Mouse (Mus musculus) adrenal gland, postnatal 10 days (tissue): ENCODE results near the gene Pinlyp. TPM values are rescaled to one million over a fixed set of nuclear protein-coding genes. Genes with fewer than 3 reads are reported as not detected.
"Not testable (repeated sequence)": the region's sequence is repeated elsewhere in the genome, so short reads cannot be mapped to it uniquely, and the experiment has no call there.

Source experiments
- DNase-seq: peaks from one replicate; pipeline ENCODE4 v3.0.0; 2021; ENCODE audit warnings: mixed read lengths
- total RNA-seq, 2 experiments: library from RNA; stranded (reverse); gene quantifications; 2 replicates each; pipeline ENCODE4 v1.2.3; 2021

Pinlyp gene
- total RNA-seq, 2 experiments from 2014 or later: not detected

DNA sequence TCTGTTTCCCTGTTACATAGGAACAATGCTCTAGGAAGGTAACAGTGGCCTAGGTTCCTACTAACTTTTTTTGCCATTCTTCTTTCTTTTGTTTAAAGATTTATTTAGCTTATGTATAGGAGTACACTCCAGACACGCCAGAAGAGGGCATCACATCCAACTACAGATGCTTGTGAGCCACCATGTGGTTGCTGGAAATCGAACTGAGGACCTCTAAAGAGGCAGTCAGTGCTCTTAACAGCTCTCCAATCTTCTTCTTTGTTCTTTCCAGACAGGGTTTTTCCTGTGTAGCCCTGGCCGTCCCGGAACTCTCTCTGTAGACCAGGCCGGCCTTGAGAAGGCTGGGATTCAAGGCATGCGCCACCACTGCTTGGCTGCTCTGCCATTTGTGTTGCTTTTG is 20.9 kb downstream of the Pinlyp start:
- no peak for DNase-seq

DNA sequence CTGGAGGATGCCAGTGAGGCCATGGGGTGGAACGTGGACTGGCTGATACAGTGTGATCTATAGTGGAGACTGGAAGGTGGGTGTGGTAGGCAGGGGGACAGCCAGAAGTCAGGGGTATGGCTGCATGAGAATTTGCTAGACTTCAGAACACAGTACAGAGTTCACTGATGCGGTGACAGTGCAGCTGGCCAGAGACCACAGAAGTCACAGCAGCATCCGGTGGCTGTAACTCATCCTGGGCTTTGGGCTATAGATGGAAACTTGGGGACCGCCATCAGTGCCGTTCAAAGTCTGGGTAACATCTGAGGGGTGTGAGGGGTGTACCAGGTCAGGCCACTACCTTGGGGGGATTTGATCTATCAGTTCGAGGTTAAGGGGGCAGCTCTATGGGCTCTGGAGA is 22.2 kb downstream of the Pinlyp start:
- no peak for DNase-seq

DNA sequence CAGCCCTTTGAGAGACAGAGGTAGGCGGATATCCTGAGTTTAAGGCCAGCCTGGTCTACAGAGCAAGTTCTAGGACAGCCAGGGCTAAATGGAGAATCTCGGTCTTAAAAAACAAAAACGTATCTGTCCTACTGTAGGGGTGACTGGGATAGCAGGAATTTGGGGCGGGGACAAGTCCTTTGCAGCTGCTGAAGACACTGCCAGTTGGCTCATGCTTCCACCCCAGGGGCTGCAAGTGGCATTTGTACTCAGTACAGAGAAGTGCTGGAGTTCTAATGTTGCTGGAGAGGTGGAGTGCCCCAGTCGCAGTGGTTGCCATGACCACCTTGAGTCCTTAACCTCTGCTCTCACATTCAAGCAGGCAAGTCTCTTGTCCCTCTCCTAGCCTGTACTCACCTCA is 23.1 kb downstream of the Pinlyp start:
- no peak for DNase-seq

DNA sequence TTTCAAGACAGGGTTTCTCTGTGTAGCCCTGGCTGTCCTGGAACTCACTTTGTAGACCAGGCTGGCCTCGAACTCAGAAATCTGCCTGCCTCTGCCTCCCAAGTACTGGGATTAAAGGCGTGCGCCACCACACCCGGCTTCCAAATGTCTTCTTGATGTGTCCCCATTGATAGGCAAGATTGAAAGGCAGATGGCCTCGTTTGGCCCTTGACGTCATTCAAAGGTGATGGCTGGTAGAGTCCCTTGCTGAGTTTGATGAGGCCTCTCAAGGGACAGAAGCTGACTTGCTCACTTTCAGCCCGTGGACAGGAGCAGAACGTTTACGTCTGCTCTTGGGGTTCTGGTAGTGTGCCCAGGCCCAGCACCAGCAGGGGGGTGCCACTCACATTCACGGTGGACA is 25.9 kb downstream of the Pinlyp start:
- DNase-seq: not testable (repeated sequence)

DNA sequence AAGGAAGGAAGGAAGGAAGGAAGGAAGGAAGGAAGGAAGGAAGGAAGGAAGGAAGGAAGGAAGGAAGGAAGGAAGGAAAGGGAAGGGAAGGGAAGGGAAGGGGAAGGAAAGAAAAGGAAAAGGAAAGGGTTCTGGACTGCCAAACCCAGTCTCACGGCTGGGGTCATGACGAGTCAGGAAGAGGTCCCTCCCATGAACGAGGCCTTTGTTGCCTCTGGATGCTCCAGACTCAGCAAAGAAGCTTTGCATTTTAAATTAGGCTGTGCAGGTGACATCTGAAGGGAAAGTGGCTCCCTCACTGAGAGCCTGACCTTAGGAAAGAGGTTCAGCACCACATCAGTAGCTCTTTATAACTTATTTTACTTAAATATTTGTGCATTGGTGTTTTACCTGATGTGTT is 26.8 kb downstream of the Pinlyp start:
- no peak for DNase-seq

DNA sequence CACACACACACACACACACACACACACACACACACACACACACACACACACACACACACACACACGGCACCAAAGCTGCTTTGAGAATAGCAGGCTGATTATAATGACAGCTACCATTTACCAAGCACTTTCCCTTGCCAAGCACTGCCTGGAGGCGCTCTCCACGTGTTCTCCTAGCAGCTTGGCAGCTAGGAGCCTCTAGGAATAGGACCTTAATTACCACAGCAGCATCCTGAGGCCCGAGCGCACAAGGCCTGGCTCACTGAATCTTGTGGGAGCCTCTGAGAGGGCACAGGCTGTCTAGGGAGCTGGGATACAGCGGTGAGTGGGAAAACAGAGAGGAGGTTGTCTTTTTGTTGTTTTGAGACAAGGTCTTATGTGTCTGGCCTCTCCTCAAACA is 28.3 kb downstream of the Pinlyp start:
- DNase-seq: no peak

DNA sequence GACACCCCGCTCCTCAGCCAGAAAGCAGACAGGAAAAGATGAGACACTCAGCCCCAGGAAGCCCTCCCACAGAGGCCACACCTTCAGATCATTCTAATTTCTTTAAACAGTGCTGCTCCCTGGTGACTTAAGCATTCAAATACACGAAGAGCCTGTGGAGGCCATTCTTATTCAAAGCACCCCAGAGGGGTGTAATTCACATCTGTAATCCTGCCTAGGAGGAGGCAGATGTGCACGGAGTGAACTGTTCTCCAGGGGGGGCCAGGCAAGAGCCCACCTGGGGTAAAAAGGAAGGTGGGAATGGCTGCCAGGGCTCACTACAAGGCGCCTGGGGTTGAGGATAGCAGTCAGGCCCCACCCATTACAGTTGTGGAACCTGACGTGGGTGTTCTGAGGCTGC is 28.8 kb downstream of the Pinlyp start:
- DNase-seq: no peak

DNA sequence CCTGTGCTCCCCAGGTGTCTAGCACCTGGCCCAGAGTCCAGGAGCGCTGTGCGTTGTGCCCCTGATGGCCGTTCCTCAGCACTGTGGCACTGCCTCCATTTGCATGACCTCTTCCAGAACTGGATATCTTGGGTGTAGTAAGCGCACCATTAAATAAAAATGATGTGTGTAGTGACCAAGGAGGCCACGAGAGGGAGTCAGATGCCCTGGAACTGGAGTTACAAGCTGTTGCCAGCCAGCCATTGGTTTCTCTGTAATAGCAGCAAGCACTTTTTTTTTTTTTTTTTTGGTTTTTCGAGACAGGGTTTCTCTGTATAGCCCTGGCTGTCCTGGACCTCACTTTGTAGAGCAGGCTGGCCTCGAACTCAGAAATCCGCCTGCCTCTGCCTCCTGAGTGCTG is 29.6 kb downstream of the Pinlyp start:
- not testable (repeated sequence) for DNase-seq

DNA sequence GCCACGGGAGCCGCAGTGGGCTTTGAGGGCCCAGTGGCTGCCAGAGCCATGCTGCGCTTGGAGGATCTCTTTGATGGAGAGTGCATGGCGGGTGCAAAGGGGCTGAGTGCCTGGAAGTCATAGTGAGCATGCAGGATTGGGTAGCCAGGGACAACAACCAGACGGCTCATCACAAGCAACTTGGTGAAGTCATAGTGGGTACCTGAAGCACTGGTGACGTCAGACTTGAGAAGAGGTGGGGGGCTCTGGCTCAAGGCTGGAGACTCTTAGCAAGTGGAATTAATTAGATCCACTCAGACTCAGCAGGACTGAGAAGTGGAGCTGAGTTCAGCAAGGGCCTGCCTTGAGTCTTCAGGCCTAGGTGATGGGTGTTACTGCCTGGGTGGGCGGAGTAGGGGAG is 33.6 kb downstream of the Pinlyp start, which contains the start of gene AC161166.1:
AC161166.1 (minus strand) TSS at position 101 of the 400 bp plus-strand sequence.
- DNase-seq: no peak

DNA sequence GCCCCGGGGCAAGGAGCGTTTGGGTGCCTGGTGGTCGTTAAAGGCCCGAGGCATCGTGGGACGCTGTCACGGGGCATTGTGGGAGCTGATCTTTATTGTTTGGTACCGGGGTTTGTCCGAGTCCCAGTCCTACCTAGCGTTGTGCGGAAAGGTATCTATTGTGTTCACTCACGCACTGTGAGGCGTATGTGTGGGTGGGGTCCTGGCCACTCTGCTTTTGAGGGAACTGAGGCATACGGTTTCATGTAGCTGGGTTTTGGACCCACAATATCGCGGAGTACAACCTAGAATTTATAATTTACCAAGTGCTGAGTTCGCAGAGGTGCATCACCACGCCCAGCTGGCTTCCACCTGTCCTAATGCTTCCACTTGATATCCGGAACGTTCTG is 38.2 kb downstream of the Pinlyp start:
- DNase-seq: no peak

DNA sequence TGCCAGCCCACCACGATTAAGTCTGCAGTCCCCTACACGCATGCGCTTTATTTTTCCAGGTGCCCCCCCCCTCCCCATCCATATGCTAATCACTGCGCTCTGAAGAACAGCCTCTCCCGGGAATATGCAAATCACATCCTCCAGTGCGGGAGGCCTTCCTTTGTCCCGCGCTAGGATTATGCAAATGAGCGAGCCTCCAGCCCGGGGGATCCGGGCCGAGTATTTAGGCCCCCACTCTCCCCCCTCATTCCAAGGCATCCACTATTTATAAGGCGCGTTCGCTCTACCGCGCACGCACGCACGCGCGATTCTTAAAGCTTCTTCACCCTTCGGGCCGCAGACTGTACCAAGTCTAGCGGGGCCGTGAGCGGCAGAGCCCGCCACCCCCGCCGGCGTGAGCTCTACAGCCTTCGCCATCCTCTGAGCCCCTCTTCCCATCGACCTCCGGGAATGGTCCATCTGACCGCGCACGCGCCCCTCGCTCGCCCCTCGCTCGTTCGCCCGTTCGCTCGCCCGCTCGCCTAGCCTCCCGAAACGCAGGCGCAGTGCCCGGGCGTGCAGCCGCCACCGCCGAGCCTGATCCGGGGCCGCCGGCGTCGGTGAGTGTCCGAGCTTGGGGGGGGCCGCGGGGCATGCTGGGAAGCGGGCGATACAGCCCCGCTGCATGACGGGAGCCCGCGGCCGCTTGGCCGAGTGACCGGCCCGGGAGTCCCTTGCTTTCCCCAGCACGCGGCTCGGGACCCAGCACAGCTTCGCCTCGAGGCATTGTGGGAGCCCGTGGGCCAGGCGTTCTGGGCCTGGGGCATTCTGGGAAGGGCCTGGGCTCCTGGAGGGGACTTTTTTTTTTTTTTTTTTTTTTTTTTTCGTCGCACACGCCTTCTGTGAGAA is 38.8 kb downstream of the Pinlyp start, which contains the start of gene Zfp428:
Zfp428 (plus strand) TSS at position 169 of the 888 bp plus-strand sequence.
- peak; percentile 93 for DNase-seq

DNA sequence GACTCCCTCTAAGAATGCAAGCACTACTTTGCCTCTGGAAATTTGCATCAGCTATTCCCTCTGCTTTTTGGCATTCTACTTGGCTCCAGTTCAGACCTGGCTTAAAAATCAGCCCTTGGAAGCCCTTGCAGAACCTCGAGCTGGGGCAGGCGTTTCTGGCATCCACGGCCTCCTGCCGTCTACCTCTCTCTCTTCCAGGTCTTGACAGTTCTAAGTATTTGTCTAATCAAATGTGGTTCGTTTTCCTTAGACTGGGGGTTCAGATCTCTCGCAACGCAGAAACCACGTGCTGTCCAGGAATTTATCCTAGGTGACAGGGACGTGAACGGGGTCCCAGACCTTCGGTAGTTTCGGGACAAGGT is 39.5 kb downstream of the Pinlyp start:
- DNase-seq: peak; percentile 73

DNA sequence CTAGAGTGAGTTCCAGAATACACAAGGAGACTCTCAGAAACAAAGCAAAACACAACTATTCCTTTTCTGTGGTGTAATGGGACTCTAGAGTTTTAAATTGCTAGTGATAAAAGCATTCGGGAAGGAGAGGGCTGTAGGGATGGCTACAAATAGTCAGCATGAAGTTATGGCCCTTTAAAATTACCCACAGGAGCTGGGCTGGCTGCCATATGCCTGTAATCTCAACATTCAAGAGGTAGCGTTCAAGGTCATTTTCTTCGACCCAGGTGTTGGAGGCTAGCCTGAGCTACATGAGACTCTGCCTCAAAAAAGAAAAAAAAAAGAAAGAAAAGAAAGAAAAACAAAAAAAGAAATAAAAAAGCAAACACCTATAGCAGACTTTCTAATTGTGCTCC is 39.9 kb downstream of the Pinlyp start:
- DNase-seq: peak; percentile 35

DNA sequence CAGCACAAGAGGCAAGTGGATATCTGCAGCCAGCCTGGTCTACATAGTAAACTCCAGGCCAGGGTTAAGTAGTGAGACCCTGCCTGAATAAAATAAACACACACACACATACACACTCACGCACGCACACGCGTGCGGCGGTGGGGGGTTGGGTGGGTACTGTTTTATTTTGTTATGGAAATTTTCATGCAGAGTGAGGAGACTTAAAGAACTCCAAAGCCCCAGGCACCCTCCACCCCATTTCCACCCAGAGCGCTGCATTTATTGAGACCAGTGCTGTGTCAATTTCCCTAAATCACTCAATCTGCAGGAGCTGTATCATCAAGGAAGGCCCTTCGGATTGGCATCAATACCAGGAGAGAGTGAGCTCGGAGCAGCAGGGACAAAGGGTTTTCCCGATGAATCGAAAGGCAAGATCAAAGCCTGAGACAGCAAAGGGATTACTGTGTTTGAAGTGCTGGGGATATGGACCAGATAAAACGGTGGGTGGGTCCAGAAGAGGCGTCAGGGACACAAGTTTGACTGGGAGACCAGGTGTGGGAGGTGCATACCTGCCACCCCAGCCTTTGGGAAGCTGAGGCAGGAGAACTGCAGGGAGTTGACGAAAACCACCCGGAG is 40.4 kb downstream of the Pinlyp start:
- no peak for DNase-seq

DNA sequence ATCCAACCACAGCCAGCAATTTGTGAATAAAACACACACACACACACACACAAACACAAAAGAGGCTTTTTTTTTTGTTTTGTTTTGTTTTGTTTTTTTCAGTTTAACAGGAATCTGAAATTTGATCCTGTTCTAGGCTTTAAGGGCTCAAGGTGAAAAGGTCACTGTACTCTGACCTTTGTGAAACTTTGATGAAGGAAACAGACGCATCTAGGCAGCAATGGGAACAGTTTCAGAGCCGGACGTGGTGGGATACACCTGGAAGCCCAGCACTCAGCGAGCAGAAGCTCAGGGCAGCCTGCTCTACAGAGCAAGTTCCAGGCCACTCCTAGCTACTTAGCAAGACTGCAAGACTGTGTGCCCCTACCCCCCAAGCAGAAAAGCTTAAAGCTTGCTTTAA is 41.0 kb downstream of the Pinlyp start:
- DNase-seq: no peak

DNA sequence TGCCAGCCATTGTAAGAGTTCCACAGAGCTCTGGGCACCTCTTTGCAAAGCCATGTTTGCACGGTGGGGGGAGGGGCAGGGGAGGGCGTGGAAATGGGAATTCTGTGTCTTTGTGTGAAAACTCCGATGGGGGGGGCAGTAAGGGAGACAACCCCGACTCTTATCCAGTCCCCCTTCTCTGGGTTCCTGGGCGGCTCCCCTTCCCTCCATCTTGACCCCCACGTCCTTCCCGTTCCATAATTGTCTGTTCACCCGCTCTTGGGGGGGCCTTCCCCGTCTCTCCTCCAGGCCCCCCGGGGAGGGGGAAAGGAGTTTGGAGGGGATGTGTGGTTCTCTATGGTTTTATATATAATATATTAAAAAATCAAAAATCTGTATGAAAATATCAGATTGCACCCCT is 41.9 kb downstream of the Pinlyp start:
- no peak for DNase-seq

DNA sequence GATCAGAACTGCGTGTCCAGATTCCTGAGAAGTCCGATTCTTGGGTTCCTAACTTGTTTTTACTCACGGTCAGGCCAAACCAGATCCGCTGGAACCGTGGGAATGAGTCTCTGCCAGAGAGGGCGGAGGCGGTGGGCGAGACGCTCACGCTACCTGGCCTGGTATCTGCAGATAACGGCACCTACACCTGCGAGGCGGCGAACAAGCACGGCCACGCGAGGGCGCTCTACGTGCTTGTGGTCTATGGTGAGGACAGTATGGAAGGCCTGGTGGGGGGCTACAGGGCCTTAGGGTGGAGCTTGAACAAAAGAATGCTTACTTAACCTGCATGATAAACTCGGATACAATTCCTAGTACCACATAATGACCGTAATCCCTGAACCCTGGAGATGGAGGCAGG is 44.4 kb downstream of the Pinlyp start:
- DNase-seq: no peak

DNA sequence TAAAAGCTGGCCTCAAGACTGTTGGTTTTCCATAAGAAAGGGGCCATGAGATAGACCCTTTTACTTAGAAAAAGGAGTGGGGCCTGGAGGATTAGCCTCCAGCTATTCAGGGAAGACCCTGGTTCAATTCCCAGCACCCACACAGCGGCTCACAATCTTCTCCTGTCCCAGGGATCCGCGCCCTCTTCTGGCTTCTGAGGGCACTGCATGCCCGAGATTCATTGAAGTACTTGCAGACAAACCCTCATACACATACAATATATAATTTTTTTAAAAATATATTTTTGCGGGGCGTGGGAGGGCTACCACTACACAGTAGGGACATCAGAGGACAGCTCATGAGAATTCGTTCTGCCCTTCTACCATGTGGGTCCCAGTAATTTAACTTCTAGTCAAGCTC is 45.0 kb downstream of the Pinlyp start:
- peak; percentile 48 for DNase-seq

DNA sequence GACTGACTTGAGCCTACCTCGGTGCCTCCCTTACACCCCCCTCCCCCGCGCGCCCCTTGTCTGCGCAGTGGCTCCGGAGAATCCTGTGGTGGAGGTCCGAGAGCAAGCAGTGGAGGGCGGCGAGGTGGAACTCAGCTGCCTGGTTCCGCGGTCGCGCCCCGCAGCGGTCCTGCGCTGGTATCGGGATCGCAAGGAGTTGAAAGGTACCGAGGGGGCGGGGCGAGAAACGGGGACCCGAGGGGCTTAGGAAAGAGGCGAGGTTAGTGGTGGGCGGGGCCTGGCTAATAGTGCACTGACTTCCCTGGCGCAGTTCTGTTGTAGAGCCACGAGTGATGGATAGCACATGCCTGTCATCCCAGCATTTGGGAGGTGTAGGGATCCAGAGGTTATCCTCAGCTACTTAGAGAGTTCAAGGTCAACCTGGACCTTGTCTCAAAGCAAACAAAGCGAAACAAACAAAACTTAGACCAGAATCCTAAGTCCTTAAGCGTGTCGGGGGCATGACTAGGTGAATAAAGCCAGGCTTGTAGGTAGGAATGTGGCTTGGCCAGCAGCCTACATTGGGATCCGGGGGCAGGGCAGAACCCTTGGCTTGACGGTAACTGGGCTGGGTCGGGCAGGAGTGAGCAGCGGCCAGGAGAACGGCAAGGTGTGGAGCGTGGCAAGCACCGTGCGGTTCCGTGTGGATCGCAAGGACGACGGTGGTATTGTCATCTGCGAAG is 45.9 kb downstream of the Pinlyp start:
- DNase-seq: no peak
